Mouse (Mus musculus) heart, adult 2 months (tissue): ENCODE results near the gene G6pd2. TPM values are rescaled to one million over a fixed set of nuclear protein-coding genes. Genes with fewer than 3 reads are reported as not detected.

Experiments
- DNase-seq, 2 experiments: peaks; one replicate each; pipeline ENCODE4 v3.0.0; 2021
- H3K27ac ChIP-seq: fragments of 200-600 bp; 2 replicates; pipeline ENCODE4 v1.8.1; 2022
- H3K27me3 ChIP-seq: fragments of 200-500 bp; 2 replicates; pipeline ENCODE4 v1.6.1; 2012; ENCODE audit warnings: mild to moderate bottlenecking, low read length, inconsistent platforms, mixed read lengths; ENCODE audit not compliant: control insufficient read depth, insufficient read depth
- H3K36me3 ChIP-seq: fragments of 200-500 bp; 2 replicates; pipeline ENCODE4 v1.6.1; 2012; ENCODE audit warnings: low read length, inconsistent platforms; ENCODE audit not compliant: control insufficient read depth, insufficient read depth
- H3K4me1 ChIP-seq: fragments of 200-500 bp; 2 replicates; pipeline ENCODE4 v1.6.1; 2011; ENCODE audit warnings: low read length; ENCODE audit not compliant: control insufficient read depth, insufficient read depth
- H3K4me3 ChIP-seq: fragments of 200-600 bp; 2 replicates; pipeline ENCODE4 v1.8.1; 2022
- H3K79me2 ChIP-seq: fragments of 200-500 bp; replicated peaks from 2 replicates; pipeline ENCODE4 v1.6.1; 2012; ENCODE audit warnings: mild to moderate bottlenecking, inconsistent platforms, low read length, moderate library complexity, mixed read lengths; ENCODE audit not compliant: control insufficient read depth, insufficient read depth
- H3K9ac ChIP-seq: fragments of 200-500 bp; 2 replicates; pipeline ENCODE4 v1.6.1; 2012; ENCODE audit warnings: low read depth, mild to moderate bottlenecking, control low read depth, inconsistent platforms, low read length, mixed read lengths
- CTCF ChIP-seq: fragments of 200-600 bp; IDR thresholded peaks from 2 replicates; pipeline ENCODE4 v1.8.1; 2022; ENCODE audit warnings: antibody characterized with exemption, mild to moderate bottlenecking, moderate library complexity
- EP300 ChIP-seq: fragments of 200-500 bp; IDR thresholded peaks from 2 replicates; pipeline ENCODE4 v1.6.1; 2011; ENCODE audit warnings: low read depth, low read length, control low read depth; ENCODE audit not compliant: insufficient read depth
- POLR2A ChIP-seq: fragments of 200-500 bp; IDR thresholded peaks from 2 replicates; pipeline ENCODE4 v1.6.1; 2011; ENCODE audit warnings: mild to moderate bottlenecking, low read depth, low read length, control low read depth; ENCODE audit not compliant: insufficient read depth
- WGBS: fragments of 180-500 bp; shearing (Covaris S2); methylation state at CpG from one replicate; pipeline ENCODE4 v1.1.7; 2018; 5-methylcytosine and 5-hydroxymethylcytosine counted together
- intact Hi-C: fragments of 180-260 bp; cut with DNase I; formaldehyde crosslinking; loops from one replicate; pipeline ENCODE4 v1.15.1; 2025
- long read RNA-seq: library from polyadenylated mRNA; stranded (forward); transcript quantifications from one replicate; pipeline ENCODE4 v2.0.0, GENCODE M21; 2021
- polyA plus RNA-seq: library from polyadenylated mRNA; depleted of rRNA; stranded (reverse); fragments of >200 nt; gene quantifications from 2 replicates; pipeline ENCODE4 v1.2.3, GENCODE M21; 2012; rRNA removed
- total RNA-seq, 2 experiments: library from RNA; stranded (reverse); gene quantifications; 2 replicates each; pipeline ENCODE4 v1.2.3; 2021

G6pd2 gene
- total RNA-seq, result not detected
- polyA plus RNA-seq, result not detected in 2 replicates
- long read RNA-seq, result 0 reads

GRCm38 (mm10) chr5:61808516-61808915, at the start of gene G6pd2:
Gene G6pd2, plus strand, starts transcription at chr5:61808816.
- 81% methylated on average over 2 of the region's 2 CpGs for WGBS
- H3K4me3 ChIP-seq, result no peak within 1 kb of the TSS
- H3K4me1 ChIP-seq, result no peaks in the 10 kb centered on the region
- intact Hi-C loops, result no loop called here
- H3K36me3 ChIP-seq, result no peaks in the 10 kb centered on the region
- no peak within 1 kb of the TSS for H3K9ac ChIP-seq
- DNase-seq, result no peak
- H3K27ac ChIP-seq, result no peak within 1 kb of the TSS
- TF ChIP-seq POLR2A (no peak), CTCF (no peak), EP300 (no peak)
- H3K79me2 ChIP-seq, result no peaks in the 10 kb centered on the region
- H3K27me3 ChIP-seq, result no peaks in the 10 kb centered on the region

GRCm38 (mm10) chr5:61764214-61764613, 44.4 kb upstream of the G6pd2 start:
- Histone ChIP-seq H3K4me1 (no peaks in the 10 kb centered on the region), H3K27ac (no peak overlapping the region), H3K79me2 (no peaks in the 10 kb centered on the region), H3K36me3 (no peaks in the 10 kb centered on the region), H3K27me3 (no peaks in the 10 kb centered on the region), H3K9ac (no peak overlapping the region), H3K4me3 (no peak overlapping the region)
- 38% methylated on average over 1 of the region's 1 CpGs for WGBS
- TF ChIP-seq CTCF, result no peak
- no peak for TF ChIP-seq POLR2A
- no peak for TF ChIP-seq EP300
- no peak for DNase-seq
- intact Hi-C loops, result no loop called here

GRCm38 (mm10) chr5:61832935-61833551, 24.4 kb downstream of the G6pd2 start:
- no peaks in the 10 kb centered on the region for H3K4me1 ChIP-seq
- intact Hi-C loops, result no loop called here

GRCm38 (mm10) chr5:61843891-61844290, 35.3 kb downstream of the G6pd2 start:
- DNase-seq, result no peak
- Histone ChIP-seq H3K36me3 (no peaks in the 10 kb centered on the region), H3K4me1 (no peaks in the 10 kb centered on the region), H3K4me3 (no peak overlapping the region), H3K79me2 (no peaks in the 10 kb centered on the region), H3K27me3 (no peaks in the 10 kb centered on the region), H3K9ac (no peak overlapping the region), H3K27ac (no peak overlapping the region)
- 53% methylated on average over 2 of the region's 2 CpGs for WGBS
- intact Hi-C loops, result no loop called here
- TF ChIP-seq EP300, result no peak
- no peak for TF ChIP-seq CTCF
- no peak for TF ChIP-seq POLR2A

More at GRCm38 (mm10) chr5:61832935-61833551, 24.4 kb downstream of the G6pd2 start:
- H3K27me3 ChIP-seq, result no peaks in the 10 kb centered on the region
- H3K4me3 ChIP-seq, result no peak overlapping the region
- no peak for TF ChIP-seq CTCF
- no peak for TF ChIP-seq POLR2A
- no peaks in the 10 kb centered on the region for H3K36me3 ChIP-seq
- H3K79me2 ChIP-seq, result no peaks in the 10 kb centered on the region
- DNase-seq, result no peak
- no peak overlapping the region for H3K27ac ChIP-seq
- H3K9ac ChIP-seq, result no peak overlapping the region
